Mouse (Mus musculus): ENCODE results near the gene Klhl3.

Gene Klhl3

DNA sequence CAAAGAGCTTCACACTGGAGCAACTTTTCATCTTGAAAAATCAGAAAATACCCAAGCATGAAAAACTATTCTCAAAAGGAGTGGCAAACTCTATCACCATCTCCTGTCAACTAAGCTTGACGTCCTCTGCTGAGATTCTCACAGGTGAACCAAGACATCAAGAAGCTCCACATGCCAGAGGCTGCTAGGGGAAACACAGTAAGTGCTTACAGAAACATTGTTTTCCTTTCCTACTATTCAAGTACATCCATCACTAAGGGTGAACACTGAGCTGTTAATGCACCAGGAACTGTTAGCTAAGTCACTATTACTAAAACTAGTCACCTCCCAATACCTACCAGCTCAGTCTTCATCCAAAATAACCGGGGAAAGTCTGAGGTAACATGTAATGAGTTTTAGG lies 11.6 kb upstream of the Klhl3 start:
- no peak for DNase-seq (ENCODE audit: low read depth, low spot score)

DNA sequence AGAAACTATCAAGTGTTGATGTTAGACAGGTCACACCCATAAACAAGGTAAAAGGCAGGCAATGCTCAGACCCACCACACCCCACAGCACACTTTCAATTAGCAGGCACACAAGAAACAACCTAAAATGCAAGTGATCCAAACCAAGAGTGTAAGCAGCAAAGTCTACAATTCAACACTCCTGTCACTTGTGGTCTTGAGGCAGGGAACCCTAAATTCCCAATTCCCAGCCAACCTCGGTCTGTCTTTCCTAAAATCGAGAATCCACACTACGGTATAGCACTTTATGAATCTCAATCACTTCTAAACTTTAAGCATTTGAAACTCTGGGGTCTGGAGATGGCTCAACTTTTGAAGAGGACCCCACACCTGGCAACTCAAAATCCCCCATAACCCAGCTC lies 10.9 kb upstream of the Klhl3 start:
- DNase-seq (ENCODE audit: low read depth, low spot score): no peak

DNA sequence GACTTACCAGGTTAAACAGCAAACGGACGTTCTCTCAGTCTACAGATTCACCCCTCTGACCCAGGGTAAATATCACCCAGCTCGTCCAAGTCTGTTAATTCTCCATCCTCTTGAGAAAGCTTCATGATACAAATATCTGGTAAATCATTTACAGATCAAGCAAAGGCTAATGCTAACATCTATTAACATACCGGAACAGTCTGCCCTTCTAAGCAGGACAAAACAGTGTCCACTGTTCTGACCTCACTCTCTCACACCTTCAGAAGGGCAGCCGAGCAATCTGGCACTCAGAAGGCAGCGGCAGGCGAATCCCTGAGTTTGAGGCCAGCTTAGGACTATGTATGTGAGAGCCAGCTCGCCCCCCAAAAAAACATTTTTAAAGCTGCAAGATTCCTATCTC lies 10.0 kb upstream of the Klhl3 start:
- DNase-seq (ENCODE audit: low read depth, low spot score): no peak

DNA sequence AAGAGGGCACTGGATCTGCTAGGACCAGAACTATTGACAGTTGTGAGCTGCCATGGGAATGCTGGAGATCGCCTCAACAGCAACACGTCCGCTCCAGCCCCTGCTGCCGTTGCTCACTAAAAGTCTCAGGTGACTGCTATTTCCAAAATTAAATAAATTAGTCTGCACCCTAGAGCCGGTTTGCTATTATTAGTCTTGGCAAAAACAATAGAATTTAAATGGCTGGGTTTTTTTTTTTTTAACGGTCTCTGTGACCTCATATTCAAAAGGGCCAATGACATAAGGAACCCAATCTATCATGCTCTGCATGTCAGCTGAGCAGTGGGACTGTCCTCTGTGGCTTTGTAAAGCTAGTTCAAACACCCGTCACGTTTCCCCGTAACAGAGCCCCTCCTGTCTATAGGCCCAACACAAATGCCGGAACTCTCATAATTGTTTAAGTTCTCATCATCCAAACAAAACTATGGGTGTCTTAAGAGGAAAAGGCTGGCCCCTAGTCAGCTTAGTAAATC lies 9.4 kb upstream of the Klhl3 start:
- DNase-seq (ENCODE audit: low read depth, low spot score): no peak

DNA sequence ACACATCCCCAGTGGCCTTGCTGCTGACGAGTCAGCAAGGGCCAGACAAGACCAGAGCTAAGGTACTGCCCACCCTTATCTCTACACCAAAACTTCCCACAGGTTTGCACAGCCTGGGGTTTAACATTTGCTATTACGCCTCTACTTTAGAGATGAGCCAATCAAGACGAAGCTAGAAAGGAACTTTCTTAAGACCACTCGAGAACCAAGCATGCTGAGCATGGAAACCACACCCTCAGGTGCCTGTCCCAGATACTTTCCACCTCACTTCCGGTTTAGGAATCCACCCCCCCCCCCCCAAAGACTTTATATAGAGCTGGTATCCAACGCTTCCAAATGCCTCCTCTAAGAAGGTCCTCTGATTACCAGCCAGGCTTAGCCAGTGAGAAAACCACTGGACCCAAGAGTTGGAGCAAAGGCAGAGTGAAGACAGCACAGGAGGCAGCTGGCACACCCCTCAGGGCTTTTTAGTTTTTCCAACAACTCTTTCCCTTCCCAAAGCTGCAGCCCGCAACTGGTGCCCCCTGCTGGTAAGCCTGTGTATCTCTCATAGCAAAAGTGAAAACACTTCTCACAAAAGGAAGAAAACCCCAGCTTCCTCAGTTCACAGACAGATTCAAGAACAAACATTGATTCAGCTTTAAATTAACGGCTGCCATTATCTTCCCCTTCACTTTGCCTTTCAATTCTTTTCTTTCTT lies 4.1 kb upstream of the Klhl3 start:
- DNase-seq (ENCODE audit: low read depth, low spot score): peak; percentile 15

DNA sequence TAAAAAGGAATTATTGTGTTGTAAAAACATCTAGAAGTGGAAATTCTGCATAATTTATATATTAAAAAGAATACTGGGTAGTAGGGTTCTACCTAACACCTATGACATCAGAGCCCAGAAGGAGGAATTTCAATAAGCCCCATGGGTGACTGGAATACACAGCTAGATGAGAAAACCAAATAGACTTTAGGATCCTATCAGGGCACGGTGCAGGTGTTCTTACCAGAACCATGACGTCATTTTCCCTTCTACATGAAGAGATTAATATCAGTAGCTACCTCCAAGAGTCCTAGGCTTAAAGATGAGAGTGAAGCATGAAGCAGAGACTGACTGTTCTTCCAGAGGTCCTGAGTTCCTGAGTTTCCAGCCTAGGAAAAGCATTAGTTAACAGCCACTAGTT lies 3.4 kb upstream of the Klhl3 start:
- DNase-seq (ENCODE audit: low read depth, low spot score): no peak

DNA sequence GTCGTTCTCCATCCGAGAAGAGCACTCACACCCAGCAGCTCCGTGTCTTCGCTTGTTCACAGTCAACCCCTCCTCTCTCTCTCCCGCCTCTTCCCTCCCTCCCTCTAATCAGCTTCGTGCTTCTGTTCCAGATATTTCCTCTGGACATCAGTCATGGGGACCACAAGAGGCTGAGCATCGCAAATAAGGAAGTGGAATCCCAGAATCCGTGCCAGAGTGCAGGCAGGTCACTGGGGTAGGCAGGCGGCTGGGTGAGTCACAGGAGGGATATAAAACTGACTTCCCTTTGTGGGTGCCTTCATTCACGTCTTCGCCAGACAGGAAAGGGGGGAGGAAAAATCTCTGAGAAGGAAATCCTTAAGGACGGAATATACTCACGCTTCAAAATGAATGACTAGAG lies 1.8 kb upstream of the Klhl3 start:
- no peak for DNase-seq (ENCODE audit: low read depth, low spot score)

DNA sequence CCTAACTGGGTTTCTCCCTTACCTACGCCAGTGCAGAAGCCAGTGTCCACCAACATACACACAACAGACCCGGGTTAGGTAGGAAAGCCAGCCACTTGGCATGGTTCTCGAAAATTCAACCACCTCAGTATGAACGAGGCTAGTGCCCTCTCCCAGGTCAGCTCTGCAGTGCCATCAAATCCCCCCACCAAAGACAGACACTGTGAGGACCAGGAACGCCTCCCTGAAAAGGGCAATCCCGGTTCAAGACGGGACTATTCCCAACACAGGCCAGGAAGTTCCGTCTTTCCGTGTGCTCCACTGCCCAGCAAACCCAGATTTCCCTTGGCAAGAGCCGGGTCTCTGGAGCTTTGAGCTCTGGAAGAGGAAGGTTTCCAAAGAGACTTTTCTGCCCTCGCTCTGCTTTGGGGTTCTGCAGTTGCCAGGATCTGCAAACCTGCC lies 771 bp downstream of the Klhl3 start:
- no peak for DNase-seq (ENCODE audit: low read depth, low spot score)

DNA sequence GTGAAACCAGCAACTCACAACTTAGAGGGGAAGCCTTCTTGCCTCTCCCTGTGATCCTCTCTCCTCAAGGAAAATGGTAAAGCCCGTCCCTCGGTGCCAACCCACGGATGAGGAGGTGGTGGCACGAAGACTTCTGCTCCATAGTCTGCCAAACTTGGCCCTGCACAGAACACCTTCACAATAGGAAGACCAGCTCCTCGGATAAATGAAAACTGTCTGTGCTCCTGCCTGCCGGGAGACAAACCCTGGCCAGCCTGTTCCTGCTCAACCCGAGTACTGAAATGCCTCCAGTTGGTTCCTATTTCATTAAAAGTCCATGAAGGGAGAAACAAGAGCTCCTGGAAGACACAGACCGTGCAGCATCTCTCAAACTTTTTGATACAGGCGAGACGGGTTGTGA lies 1.2 kb downstream of the Klhl3 start:
- DNase-seq (ENCODE audit: low read depth, low spot score): no peak

DNA sequence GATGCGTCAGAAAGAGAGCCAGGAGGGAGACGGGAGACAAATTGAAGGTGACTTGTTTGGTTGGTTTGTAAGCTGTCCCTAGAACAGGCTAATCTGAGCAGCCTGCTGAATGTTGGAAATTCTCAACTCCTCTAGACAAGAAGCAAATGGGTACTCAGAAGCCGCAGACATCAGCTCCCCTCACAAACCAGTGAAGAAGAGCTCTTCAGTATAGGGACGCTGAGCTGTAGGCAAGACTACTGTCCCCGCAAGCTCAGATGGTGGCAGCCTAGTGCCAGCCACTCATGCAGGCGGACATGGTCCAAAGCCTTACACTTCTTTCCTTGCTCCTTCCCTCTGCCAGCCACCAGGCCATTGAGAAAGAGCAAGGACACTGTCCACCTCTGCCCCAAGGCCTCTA lies 2.1 kb downstream of the Klhl3 start:
- no peak for DNase-seq (ENCODE audit: low read depth, low spot score)

DNA sequence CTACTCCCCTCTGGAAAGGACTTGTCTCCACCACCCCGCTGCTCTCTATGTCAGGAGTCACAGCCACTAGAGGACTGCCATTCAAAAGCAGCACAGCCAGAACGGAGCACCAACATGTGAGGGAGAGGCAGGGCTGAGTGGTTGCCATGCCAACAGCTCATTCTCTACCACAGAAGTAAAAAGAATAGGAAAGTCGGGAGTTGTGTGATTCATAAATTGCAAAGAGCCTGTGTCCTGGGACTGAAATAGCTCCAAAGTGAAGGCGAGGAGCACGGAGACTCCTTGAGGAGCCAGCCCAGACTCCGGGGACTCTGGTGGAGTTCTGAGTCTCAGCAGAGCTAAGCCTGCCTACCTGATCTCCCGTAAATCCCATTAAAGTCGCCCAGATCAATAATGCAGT lies 22.7 kb downstream of the Klhl3 start:
- no peak for DNase-seq (ENCODE audit: low read depth, low spot score)

DNA sequence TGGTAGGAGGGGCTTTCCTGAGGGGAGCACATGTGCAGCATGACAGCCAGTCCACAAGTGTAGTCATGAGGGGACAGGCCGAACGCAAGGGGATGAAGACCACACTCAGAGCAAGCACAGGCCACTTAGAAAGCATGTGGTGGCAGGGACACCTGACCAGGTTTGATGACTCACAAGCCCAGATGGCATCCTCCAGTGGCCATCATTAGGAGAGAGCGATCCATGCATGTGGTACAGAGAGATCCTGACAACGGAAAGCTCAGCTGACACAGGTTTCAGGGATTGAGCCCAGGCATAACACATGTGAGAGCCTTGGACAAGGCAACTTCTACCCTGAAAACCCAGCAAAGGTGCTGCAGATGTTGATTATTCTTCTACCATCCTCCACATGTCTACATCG lies 29.0 kb downstream of the Klhl3 start:
- DNase-seq (ENCODE audit: low read depth, low spot score): no peak

DNA sequence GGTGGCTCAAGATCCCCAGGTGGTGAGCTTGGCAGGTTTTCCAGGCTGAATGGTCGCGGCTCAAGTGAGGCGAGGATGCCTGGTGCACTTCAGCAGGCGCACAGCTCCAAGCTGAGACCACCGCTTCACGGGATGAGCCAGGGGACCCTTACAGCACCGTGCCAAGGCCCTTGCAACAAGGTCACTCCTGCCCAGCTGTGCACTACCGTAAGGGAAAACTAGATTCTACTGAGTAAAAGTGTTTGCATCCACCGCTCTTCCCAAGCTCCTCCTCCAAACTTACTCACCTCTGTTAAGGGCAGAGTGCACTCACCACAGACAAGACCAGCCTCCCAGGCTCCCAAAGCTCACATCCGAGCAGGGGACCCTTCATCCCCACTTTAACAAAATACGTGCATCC lies 29.9 kb downstream of the Klhl3 start:
- no peak for DNase-seq (ENCODE audit: low read depth, low spot score)

DNA sequence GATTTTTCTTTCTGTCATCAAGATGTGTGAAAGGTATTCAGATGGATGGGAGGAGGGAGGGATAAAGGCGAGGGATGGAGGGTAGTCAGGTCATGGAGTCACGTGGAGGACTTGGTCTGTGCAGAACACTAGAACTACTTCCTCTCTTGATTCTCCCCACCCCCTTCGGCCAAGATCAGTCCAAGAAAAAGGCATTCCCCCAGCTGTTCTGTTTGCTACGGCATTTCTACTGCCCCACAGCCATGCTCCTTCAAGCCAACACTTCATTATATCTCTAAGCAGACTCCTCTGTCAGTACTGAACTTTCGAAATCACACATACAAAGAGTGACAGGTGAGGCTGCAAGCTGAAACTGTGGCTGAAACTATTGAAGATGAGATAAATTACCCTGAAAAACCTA lies 30.3 kb downstream of the Klhl3 start:
- no peak for DNase-seq (ENCODE audit: low read depth, low spot score)

DNA sequence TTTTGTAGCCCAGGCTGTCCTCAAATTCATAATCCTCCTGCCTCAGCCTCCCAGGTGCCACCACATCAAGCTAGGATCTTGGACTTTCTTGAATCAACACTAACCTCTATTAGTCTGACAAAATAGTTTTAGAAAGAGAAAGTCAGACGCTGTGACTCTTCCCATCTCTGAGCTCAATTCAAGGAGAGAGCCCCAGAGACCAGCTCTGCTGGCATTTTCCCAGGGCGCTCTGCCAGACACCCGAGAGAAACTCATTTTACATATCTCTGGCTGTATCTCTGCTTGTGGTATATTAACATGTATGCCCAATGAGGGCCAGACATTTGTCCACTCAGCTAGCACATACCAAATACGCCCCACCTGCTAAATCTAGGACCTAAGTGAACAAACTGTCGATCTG lies 35.0 kb downstream of the Klhl3 start:
- DNase-seq (ENCODE audit: low read depth, low spot score): no peak

DNA sequence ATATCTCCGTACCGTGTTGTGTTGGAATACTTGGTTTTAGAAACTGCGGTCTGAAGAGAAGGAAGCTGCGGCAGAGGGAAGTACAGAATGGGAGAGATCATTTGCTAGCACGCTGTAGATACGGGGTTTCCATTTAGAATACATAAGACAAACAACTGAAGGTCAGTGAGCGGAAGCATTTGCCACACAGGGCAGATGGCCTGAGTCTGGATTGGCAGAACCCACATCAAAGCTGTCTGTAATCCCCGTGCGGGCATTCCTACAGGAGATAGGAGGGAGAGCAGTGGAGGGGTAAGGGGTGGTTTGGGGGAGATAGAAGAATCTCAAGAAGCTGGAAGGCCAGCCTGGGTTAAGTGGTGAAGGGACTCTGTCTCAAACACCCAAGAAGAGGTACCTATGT lies 38.5 kb downstream of the Klhl3 start:
- no peak for DNase-seq (ENCODE audit: low read depth, low spot score)

DNA sequence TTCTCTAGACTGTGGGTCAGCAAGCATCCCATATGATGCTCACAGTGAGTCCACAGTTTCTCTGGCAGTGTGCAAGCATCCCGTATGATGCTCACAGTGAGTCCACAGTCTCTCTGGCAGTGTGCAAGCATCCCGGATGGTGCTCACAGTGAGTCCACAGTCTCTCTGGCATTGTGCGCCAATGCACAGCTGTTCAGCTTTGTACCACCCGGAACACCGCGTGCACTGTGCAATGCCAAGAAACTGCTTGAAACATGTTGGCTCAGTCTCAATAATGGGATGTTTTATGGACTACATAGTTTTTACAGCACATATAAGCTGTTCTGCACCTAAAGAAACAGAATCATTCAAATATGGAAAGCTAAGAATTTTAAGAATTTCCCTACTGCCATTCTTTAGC lies 38.9 kb downstream of the Klhl3 start:
- DNase-seq (ENCODE audit: low read depth, low spot score): no peak

DNA sequence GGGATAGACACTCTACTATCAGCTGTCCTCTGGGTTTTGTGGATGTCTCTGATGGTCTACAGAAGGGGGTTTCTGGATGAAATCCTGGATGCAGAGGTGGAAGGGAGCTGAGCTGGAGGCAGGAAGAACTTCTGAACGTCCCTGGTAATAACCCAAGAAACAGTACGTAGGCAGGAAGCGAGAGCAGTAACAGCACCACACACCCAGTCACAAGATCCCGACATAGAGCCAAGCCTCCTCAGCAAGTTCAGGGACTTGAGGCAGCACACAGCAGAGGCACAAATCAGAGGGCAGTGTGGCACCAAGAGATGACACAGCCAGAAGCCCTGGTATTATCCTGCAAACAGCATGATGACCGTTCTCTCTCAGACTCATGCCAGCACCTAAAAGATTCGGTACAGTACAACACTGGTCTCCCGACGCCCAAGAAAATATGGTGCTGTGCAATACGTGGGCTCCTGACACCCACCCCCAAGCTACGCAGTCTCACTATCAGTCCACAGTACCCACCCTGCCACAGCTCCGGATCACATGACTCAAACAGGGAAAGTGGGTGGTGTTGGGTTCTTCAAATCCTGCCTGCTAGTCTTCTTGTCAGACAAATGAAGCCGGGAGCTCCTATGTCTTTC lies 40.0 kb downstream of the Klhl3 start:
- no peak for DNase-seq (ENCODE audit: low read depth, low spot score)

DNA sequence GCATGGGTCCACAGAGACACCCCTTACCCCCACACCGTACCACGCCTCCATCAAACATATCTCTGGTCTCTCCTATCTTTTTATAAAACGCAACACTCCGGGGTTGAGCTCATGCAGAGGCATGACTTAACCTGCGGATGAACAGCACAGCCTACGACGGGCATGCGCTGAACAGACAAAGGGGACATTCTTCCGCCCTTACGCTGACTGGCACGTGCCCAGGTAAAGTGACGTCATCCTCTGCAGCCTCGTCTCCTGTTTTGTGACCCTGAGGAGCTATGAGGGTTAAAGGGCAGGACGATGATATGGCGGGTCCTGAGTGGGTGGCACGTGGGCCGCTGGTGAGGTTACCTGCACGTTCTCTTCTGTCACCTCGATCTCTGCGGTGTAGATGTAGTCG lies 42.2 kb downstream of the Klhl3 start:
- no peak for DNase-seq (ENCODE audit: low read depth, low spot score)

DNA sequence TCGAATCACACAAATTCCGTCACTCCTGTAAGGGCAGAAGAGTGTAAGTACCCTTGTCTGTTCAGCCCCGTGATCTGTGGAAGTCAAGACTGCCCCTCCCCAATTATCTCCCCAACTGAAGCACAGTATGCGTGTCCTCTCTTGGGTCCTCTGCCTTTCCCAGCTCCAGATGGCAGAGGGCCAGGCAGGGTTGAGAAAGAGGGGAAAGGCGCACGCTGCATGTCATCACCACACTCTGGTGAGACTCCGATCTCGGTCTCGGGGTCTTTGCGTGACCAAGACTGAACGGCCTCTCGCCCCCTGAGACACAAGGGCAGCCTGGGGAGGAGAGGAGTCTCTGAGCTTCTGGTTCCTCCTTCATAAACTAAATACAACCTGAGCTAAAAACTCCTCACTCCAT lies 42.9 kb downstream of the Klhl3 start:
- DNase-seq (ENCODE audit: low read depth, low spot score): no peak

DNA sequence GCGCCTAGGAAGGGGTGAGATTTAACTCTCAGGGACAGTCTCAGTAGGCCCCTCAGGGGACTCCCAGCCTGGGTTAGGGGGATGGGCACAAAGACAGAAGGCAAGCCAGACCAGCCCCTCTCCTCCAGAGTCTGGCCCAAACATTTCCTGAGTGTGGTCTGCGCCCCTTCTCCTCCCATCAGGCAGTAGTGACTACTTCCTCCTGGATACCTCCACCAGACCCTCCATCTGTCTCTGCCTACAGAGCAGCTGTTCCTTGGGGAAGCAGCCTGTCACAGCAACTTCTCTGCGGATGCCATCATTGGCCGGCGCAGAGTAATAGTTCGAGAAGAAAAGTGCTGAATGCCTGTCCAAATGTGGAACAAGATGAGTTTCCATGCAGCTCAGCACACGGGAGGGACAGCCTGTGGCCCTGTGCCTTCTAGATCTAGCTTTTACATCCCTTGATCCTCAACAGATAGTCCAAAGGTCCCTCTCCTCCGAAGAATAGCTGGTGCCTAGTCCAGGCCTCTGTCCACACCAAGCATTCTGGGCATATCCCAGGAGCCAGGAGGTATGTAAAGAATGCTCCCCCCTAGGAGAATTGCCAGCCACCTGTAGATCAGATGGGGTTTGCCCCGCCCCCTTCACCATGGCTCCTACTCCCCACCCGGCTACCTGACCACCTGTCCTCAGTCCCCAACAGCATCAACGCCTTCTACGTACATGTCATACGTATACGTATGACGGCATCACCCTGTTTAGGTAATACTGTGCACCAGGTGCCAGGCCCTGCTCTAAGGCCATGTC lies 44.8 kb downstream of the Klhl3 start:
- no peak for DNase-seq (ENCODE audit: low read depth, low spot score)

DNA sequence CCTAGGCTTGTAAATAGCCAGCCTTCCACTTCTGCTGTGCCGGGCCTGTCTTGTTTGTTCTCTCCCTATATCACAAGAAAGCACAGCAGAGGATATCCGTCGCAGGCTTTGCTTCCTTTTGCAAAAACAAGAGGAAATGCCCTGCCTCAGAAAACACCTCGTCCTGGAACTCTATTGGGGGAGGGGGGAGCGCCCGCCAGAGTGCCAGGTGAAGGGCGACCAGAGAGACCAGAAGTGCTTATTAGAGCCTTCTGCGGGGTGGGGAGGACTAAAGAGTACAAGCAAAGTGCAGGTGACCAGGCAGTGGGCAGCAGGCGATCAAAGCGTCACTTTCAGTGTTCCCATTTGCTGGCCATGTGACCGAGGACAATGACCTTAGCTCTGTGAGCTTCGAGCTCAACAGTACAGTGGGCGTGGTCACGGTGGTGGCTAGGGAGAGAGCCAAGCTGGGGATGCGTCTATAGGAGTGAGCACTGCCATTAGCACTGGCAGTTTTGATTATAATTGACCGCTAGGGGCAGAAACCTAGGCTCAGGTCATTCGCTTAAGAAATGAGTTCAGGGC lies 45.8 kb downstream of the Klhl3 start:
- no peak for DNase-seq (ENCODE audit: low read depth, low spot score)

Data from c-Kit-negative CD71-positive TER-119-positive erythroid progenitor cells, embryonic 14.5 days (primary cell).